Mouse (Mus musculus): ENCODE data around the gene Crybg1.

DNA sequence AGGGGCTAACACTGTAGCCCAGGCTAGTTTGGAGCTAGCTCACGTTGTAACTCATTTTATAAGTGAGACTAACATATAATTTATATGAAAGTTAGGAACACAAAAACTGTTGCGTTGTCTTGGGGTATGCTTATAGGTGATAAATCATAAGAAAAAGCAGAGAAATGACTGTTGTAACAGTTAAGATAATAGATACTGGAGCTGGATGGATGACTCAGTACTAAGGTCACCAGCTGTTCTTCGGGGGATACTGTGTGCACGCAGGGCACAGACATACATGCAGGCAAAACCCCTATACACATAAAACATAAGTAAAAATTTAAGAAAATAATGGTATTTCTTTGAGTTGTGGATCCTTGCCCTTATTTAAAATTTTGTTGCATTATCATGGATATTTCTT is 130.1 kb downstream of the Crybg1 start:
- no peak for TF ChIP-seq CTCF (IDR thresholded peaks at IDR 0.05; ENCODE audit: extremely low read depth, insufficient read length, insufficient replicate concordance, low read depth, low read length)
- TF ChIP-seq POLR2A (IDR thresholded peaks at IDR 0.05; ENCODE audit: low read depth, low read length): no peak

All from small intestine, adult 2 months (tissue).